Mouse (Mus musculus) c-Kit-positive CD71-positive TER-119-negative erythroid progenitor cells, embryonic 14.5 days (primary cell): ENCODE measurements around the gene Ccl2.

Source experiments
- DNase-seq: peaks from one replicate; pipeline ENCODE4 v3.0.0-alpha.2; 2013; ENCODE audit warnings: low read depth

Gene Ccl2

GRCm38 (mm10) chr11:82035356-82035755 is at the start of gene Ccl2:
Gene Ccl2, plus strand, starts transcription at chr11:82035571.
- no peak for DNase-seq

GRCm38 (mm10) chr11:81996172-81996841 is 39.1 kb upstream of the Ccl2 start:
- peak; percentile 14 for DNase-seq

- DNase-seq: no peak
Observed at GRCm38 (mm10) chr11:81997085-81997484, 38.3 kb upstream of the Ccl2 start.

GRCm38 (mm10) chr11:81998646-81999045 is 36.7 kb upstream of the Ccl2 start:
- no peak for DNase-seq

- DNase-seq: no peak
Observed at GRCm38 (mm10) chr11:81999469-81999868, 35.9 kb upstream of the Ccl2 start.

GRCm38 (mm10) chr11:82000581-82000980 is 34.8 kb upstream of the Ccl2 start:
- no peak for DNase-seq

GRCm38 (mm10) chr11:82004810-82005209 is 30.6 kb upstream of the Ccl2 start:
- no peak for DNase-seq

- no peak for DNase-seq
Observed at GRCm38 (mm10) chr11:82006796-82007423, 28.5 kb upstream of the Ccl2 start.

GRCm38 (mm10) chr11:82010115-82010514 is 25.3 kb upstream of the Ccl2 start:
- no peak for DNase-seq

- DNase-seq: no peak
Observed at GRCm38 (mm10) chr11:82011411-82012193, 23.8 kb upstream of the Ccl2 start.

GRCm38 (mm10) chr11:82013756-82014155 is 21.6 kb upstream of the Ccl2 start:
- no peak for DNase-seq

GRCm38 (mm10) chr11:82015066-82015465 is 20.3 kb upstream of the Ccl2 start:
- no peak for DNase-seq

GRCm38 (mm10) chr11:82016181-82016780 is 19.1 kb upstream of the Ccl2 start:
- DNase-seq: no peak

GRCm38 (mm10) chr11:82019389-82019788 is 16.0 kb upstream of the Ccl2 start:
- DNase-seq: no peak

GRCm38 (mm10) chr11:82019793-82020192 is 15.6 kb upstream of the Ccl2 start:
- DNase-seq: no peak

- DNase-seq: no peak
Observed at GRCm38 (mm10) chr11:82021406-82021805, 14.0 kb upstream of the Ccl2 start.

- DNase-seq: no peak
Observed at GRCm38 (mm10) chr11:82022504-82023056, 12.8 kb upstream of the Ccl2 start.

- no peak for DNase-seq
Observed at GRCm38 (mm10) chr11:82023769-82024168, 11.6 kb upstream of the Ccl2 start.

GRCm38 (mm10) chr11:82030171-82030570 is 5.2 kb upstream of the Ccl2 start:
- DNase-seq: no peak

GRCm38 (mm10) chr11:82032136-82032535 is 3.2 kb upstream of the Ccl2 start:
- no peak for DNase-seq

GRCm38 (mm10) chr11:82032678-82033344 is 2.6 kb upstream of the Ccl2 start:
- no peak for DNase-seq

- DNase-seq: no peak
Observed at GRCm38 (mm10) chr11:82034446-82034845, 925 bp upstream of the Ccl2 start.
